Mouse (Mus musculus) adrenal gland, postnatal 4 days (tissue): Measurements from ENCODE around the gene Snta1. TPM values are rescaled to one million over a fixed set of nuclear protein-coding genes. Genes with fewer than 3 reads are reported as not detected.

Experiments used
- DNase-seq, 2 experiments: peaks; one replicate each; pipeline ENCODE4 v3.0.0; 2021 to 2022; ENCODE audit warnings: low spot score in 2 of 2, mixed read lengths in 2 of 2
- total RNA-seq, 2 experiments: library from RNA; stranded (reverse); gene quantifications; 2 replicates each; pipeline ENCODE4 v1.2.3; 2021

The Snta1 gene
- total RNA-seq, 2 experiments from 2014 or later, result 29.2 to 30.1 TPM

GRCm38 (mm10) chr2:154423548-154423947 lies 15.6 kb upstream of the Snta1 start:
- DNase-seq, result no peak

- no peak for DNase-seq
Observed at GRCm38 (mm10) chr2:154422181-154422580, 14.3 kb upstream of the Snta1 start.

GRCm38 (mm10) chr2:154420942-154421731 lies 13.2 kb upstream of the Snta1 start:
- DNase-seq, result no peak

- no peak for DNase-seq
Observed at GRCm38 (mm10) chr2:154419631-154420515, 12.0 kb upstream of the Snta1 start.

- DNase-seq, result no peak
Observed at GRCm38 (mm10) chr2:154418001-154418400, 10.1 kb upstream of the Snta1 start.

- peak in 1 of 2 experiments; percentile 55 for DNase-seq
Observed at GRCm38 (mm10) chr2:154417107-154417506, 9.2 kb upstream of the Snta1 start.

- DNase-seq, result no peak
Observed at GRCm38 (mm10) chr2:154412018-154412666, 4.2 kb upstream of the Snta1 start.

- DNase-seq, result no peak
Observed at GRCm38 (mm10) chr2:154410355-154410754, 2.5 kb upstream of the Snta1 start.

- DNase-seq, result no peak
Observed at GRCm38 (mm10) chr2:154407063-154407642, 746 bp downstream of the Snta1 start.

- DNase-seq, result no peak
Observed at GRCm38 (mm10) chr2:154405447-154405994, 2.4 kb downstream of the Snta1 start.

GRCm38 (mm10) chr2:154402811-154403210 lies 5.1 kb downstream of the Snta1 start:
- peak in 1 of 2 experiments; percentile 27 for DNase-seq

- no peak for DNase-seq
Observed at GRCm38 (mm10) chr2:154401976-154402375, 5.9 kb downstream of the Snta1 start.

- no peak for DNase-seq
Observed at GRCm38 (mm10) chr2:154399325-154399724, 8.6 kb downstream of the Snta1 start.

- no peak for DNase-seq
Observed at GRCm38 (mm10) chr2:154398267-154398666, 9.6 kb downstream of the Snta1 start.

- no peak for DNase-seq
Observed at GRCm38 (mm10) chr2:154396529-154396928, 11.4 kb downstream of the Snta1 start.

- no peak for DNase-seq
Observed at GRCm38 (mm10) chr2:154394602-154395001, 13.3 kb downstream of the Snta1 start.

GRCm38 (mm10) chr2:154390180-154390964 lies 17.5 kb downstream of the Snta1 start:
- peak; percentile 67 to 80 for DNase-seq

- DNase-seq, result no peak
Observed at GRCm38 (mm10) chr2:154379103-154379502, 28.8 kb downstream of the Snta1 start.

- DNase-seq, result no peak
Observed at GRCm38 (mm10) chr2:154374807-154375601, 32.9 kb downstream of the Snta1 start.
